Mouse (Mus musculus): ENCODE data around the gene Srrm4. TPM values are rescaled to one million over a fixed set of nuclear protein-coding genes. Genes with fewer than 3 reads are reported as not detected.

The Srrm4 gene
- polyA plus RNA-seq, 1 experiment: not detected

GRCm38 (mm10) chr5:116523553-116523952 is 68.1 kb downstream of the Srrm4 start:
- Histone ChIP-seq H3K4me1 (ENCODE audit: control insufficient read depth, insufficient read depth, low read length) (no peaks in the 10 kb centered on the region), H3K4me3 (ENCODE audit: insufficient read depth, low read length) (no peak overlapping the region), H3K27ac (ENCODE audit: insufficient read depth, low read depth, low read length) (no peak overlapping the region)
- no peak for TF ChIP-seq CTCF (IDR thresholded peaks at IDR 0.05; ENCODE audit: low read depth, low read length)

GRCm38 (mm10) chr5:116523079-116523478 is 68.5 kb downstream of the Srrm4 start:
- no peak overlapping the region for H3K4me3 ChIP-seq (ENCODE audit: insufficient read depth, low read length)
- no peaks in the 10 kb centered on the region for H3K4me1 ChIP-seq (ENCODE audit: control insufficient read depth, insufficient read depth, low read length)
- H3K27ac ChIP-seq (ENCODE audit: insufficient read depth, low read depth, low read length): no peak overlapping the region
- TF ChIP-seq CTCF (IDR thresholded peaks at IDR 0.05; ENCODE audit: low read depth, low read length): no peak
- no peak for TF ChIP-seq POLR2A (IDR thresholded peaks at IDR 0.05; ENCODE audit: borderline replicate concordance, low read depth, low read length)

GRCm38 (mm10) chr5:116522273-116522672 is 69.3 kb downstream of the Srrm4 start:
- no peak for TF ChIP-seq POLR2A (IDR thresholded peaks at IDR 0.05; ENCODE audit: borderline replicate concordance, low read depth, low read length)
- TF ChIP-seq CTCF (IDR thresholded peaks at IDR 0.05; ENCODE audit: low read depth, low read length): no peak
- no peaks in the 10 kb centered on the region for H3K4me1 ChIP-seq (ENCODE audit: control insufficient read depth, insufficient read depth, low read length)
- no peak overlapping the region for H3K27ac ChIP-seq (ENCODE audit: insufficient read depth, low read depth, low read length)
- H3K4me3 ChIP-seq (ENCODE audit: insufficient read depth, low read length): no peak overlapping the region

GRCm38 (mm10) chr5:116518047-116518446 is 73.6 kb downstream of the Srrm4 start:
- Histone ChIP-seq H3K4me3 (ENCODE audit: insufficient read depth, low read length) (no peak overlapping the region), H3K27ac (ENCODE audit: insufficient read depth, low read depth, low read length) (no peak overlapping the region), H3K4me1 (ENCODE audit: control insufficient read depth, insufficient read depth, low read length) (no peaks in the 10 kb centered on the region)
- TF ChIP-seq CTCF (IDR thresholded peaks at IDR 0.05; ENCODE audit: low read depth, low read length) (no peak), POLR2A (IDR thresholded peaks at IDR 0.05; ENCODE audit: borderline replicate concordance, low read depth, low read length) (no peak)

- H3K4me1 ChIP-seq (ENCODE audit: control insufficient read depth, insufficient read depth, low read length): no peaks in the 10 kb centered on the region
- TF ChIP-seq POLR2A (IDR thresholded peaks at IDR 0.05; ENCODE audit: borderline replicate concordance, low read depth, low read length): no peak
- TF ChIP-seq CTCF (IDR thresholded peaks at IDR 0.05; ENCODE audit: low read depth, low read length): no peak
- no peak overlapping the region for H3K4me3 ChIP-seq (ENCODE audit: insufficient read depth, low read length)
- H3K27ac ChIP-seq (ENCODE audit: insufficient read depth, low read depth, low read length): no peak overlapping the region
Observed at GRCm38 (mm10) chr5:116512135-116512534, 79.5 kb downstream of the Srrm4 start.

- TF ChIP-seq POLR2A (IDR thresholded peaks at IDR 0.05; ENCODE audit: borderline replicate concordance, low read depth, low read length): no peak
- no peak for TF ChIP-seq CTCF (IDR thresholded peaks at IDR 0.05; ENCODE audit: low read depth, low read length)
- H3K4me3 ChIP-seq (ENCODE audit: insufficient read depth, low read length): no peak overlapping the region
Observed at GRCm38 (mm10) chr5:116510229-116510628, 81.4 kb downstream of the Srrm4 start.

GRCm38 (mm10) chr5:116501342-116501741 is 90.3 kb downstream of the Srrm4 start:
- no peak overlapping the region for H3K27ac ChIP-seq (ENCODE audit: insufficient read depth, low read depth, low read length)
- H3K4me3 ChIP-seq (ENCODE audit: insufficient read depth, low read length): no peak overlapping the region
- no peak for TF ChIP-seq POLR2A (IDR thresholded peaks at IDR 0.05; ENCODE audit: borderline replicate concordance, low read depth, low read length)
- TF ChIP-seq CTCF (IDR thresholded peaks at IDR 0.05; ENCODE audit: low read depth, low read length): no peak

More at GRCm38 (mm10) chr5:116510229-116510628, 81.4 kb downstream of the Srrm4 start:
- Histone ChIP-seq H3K4me1 (ENCODE audit: control insufficient read depth, insufficient read depth, low read length) (no peaks in the 10 kb centered on the region), H3K27ac (ENCODE audit: insufficient read depth, low read depth, low read length) (no peak overlapping the region)

GRCm38 (mm10) chr5:116498880-116499640 is 92.6 kb downstream of the Srrm4 start:
- H3K27ac ChIP-seq (ENCODE audit: insufficient read depth, low read depth, low read length): no peak overlapping the region
- no peak for TF ChIP-seq CTCF (IDR thresholded peaks at IDR 0.05; ENCODE audit: low read depth, low read length)
- H3K4me3 ChIP-seq (ENCODE audit: insufficient read depth, low read length): no peak overlapping the region
- H3K4me1 ChIP-seq (ENCODE audit: control insufficient read depth, insufficient read depth, low read length): no peaks in the 10 kb centered on the region

More at GRCm38 (mm10) chr5:116501342-116501741, 90.3 kb downstream of the Srrm4 start:
- no peaks in the 10 kb centered on the region for H3K4me1 ChIP-seq (ENCODE audit: control insufficient read depth, insufficient read depth, low read length)

- no peak overlapping the region for H3K27ac ChIP-seq (ENCODE audit: insufficient read depth, low read depth, low read length)
- H3K4me3 ChIP-seq (ENCODE audit: insufficient read depth, low read length): no peak overlapping the region
- TF ChIP-seq POLR2A (IDR thresholded peaks at IDR 0.05; ENCODE audit: borderline replicate concordance, low read depth, low read length) (no peak), CTCF (IDR thresholded peaks at IDR 0.05; ENCODE audit: low read depth, low read length) (no peak)
- no peaks in the 10 kb centered on the region for H3K4me1 ChIP-seq (ENCODE audit: control insufficient read depth, insufficient read depth, low read length)
Observed at GRCm38 (mm10) chr5:116497866-116498265, 93.8 kb downstream of the Srrm4 start.

GRCm38 (mm10) chr5:116497205-116497604 is 94.4 kb downstream of the Srrm4 start:
- Histone ChIP-seq H3K4me1 (ENCODE audit: control insufficient read depth, insufficient read depth, low read length) (no peaks in the 10 kb centered on the region), H3K27ac (ENCODE audit: insufficient read depth, low read depth, low read length) (no peak overlapping the region), H3K4me3 (ENCODE audit: insufficient read depth, low read length) (no peak overlapping the region)
- TF ChIP-seq POLR2A (IDR thresholded peaks at IDR 0.05; ENCODE audit: borderline replicate concordance, low read depth, low read length) (no peak), CTCF (IDR thresholded peaks at IDR 0.05; ENCODE audit: low read depth, low read length) (no peak)
